Comparison of ENCODE assay signal across 8 mouse cellular contexts in genomic region chr5:151233400-151234031, GRCm38 (mm10). TPM values are rescaled to one million over a fixed set of nuclear protein-coding genes. Genes with fewer than 3 reads are reported as not detected.
DNase-seq lines count a peak whose midpoint lies in the region; ATAC-seq lines count a peak whose summit lies in the region.

Gene Stard13, minus strand, starts transcription at chr5:151233836.

- H3K4me3 ChIP-seq in megakaryocyte, embryonic 14.5 days (replicated peaks): peak within 1 kb of the TSS; percentile 87
- H3K4me3 ChIP-seq in embryonic facial prominence, embryonic 13.5 days: peak within 1 kb of the TSS; percentile 57
- H3K4me3 ChIP-seq in heart, embryonic 11.5 days (ENCODE audit: low read depth, low read length): peak within 1 kb of the TSS; percentile 60
- H3K4me3 ChIP-seq in kidney, embryonic 14.5 days (ENCODE audit: low read length): peak within 1 kb of the TSS; percentile 59
- peak within 1 kb of the TSS; percentile 49 for H3K4me3 ChIP-seq in liver, embryonic 12.5 days
- H3K4me3 ChIP-seq in neural tube, embryonic 11.5 days (ENCODE audit: low read depth, low read length): peak within 1 kb of the TSS; percentile 51

- H3K4me1 ChIP-seq in megakaryocyte, embryonic 14.5 days: peaks cover 8% of the 10 kb centered on the region; the same call in 1 of the 2 replicates
- peaks cover 12% of the 10 kb centered on the region for H3K4me1 ChIP-seq in embryonic facial prominence, embryonic 13.5 days
- no peaks in the 10 kb centered on the region; the same call in none of the 2 replicates for H3K4me1 ChIP-seq in heart, embryonic 11.5 days (ENCODE audit: control insufficient read depth, insufficient read depth, low read length)
- peaks cover 4% of the 10 kb centered on the region; the same call in 1 of the 2 replicates for H3K4me1 ChIP-seq in kidney, embryonic 14.5 days (ENCODE audit: control insufficient read depth, insufficient read depth, low read length)
- no peaks in the 10 kb centered on the region; the same call in 1 of the 2 replicates for H3K4me1 ChIP-seq in liver, embryonic 12.5 days
- H3K4me1 ChIP-seq in neural tube, embryonic 11.5 days (ENCODE audit: control insufficient read depth, insufficient read depth, low read length): 0 out of 2 replicates have a peak, but pooled peaks cover 2% of the 10 kb centered on the region

- peaks cover 24% of the 10 kb centered on the region for H3K27me3 ChIP-seq in megakaryocyte, embryonic 14.5 days (replicated peaks)
- H3K27me3 ChIP-seq in embryonic facial prominence, embryonic 13.5 days: peaks cover 22% of the 10 kb centered on the region
- peaks cover 10% of the 10 kb centered on the region; the same call in 1 of the 2 replicates for H3K27me3 ChIP-seq in heart, embryonic 11.5 days (ENCODE audit: control insufficient read depth, insufficient read depth, low read length)
- H3K27me3 ChIP-seq in kidney, embryonic 14.5 days (ENCODE audit: control insufficient read depth, insufficient read depth, low read length): no peaks in the 10 kb centered on the region
- peaks cover 33% of the 10 kb centered on the region for H3K27me3 ChIP-seq in liver, embryonic 12.5 days (replicated peaks)
- H3K27me3 ChIP-seq in neural tube, embryonic 11.5 days (ENCODE audit: control insufficient read depth, insufficient read depth, low read length): no peaks in the 10 kb centered on the region

- WGBS in embryonic facial prominence, embryonic 13.5 days: under 1% methylated on average over 49 of the region's 49 CpGs
- under 1% methylated on average over 48 of the region's 49 CpGs for WGBS in heart, embryonic 11.5 days (ENCODE audit: insufficient replicate concordance)
- under 1% methylated on average over 49 of the region's 49 CpGs for WGBS in kidney, embryonic 14.5 days
- WGBS in liver, embryonic 12.5 days (ENCODE audit: insufficient replicate concordance): under 1% methylated on average over 49 of the region's 49 CpGs
- under 1% methylated on average over 47 of the region's 49 CpGs for WGBS in neural tube, embryonic 11.5 days

- peaks cover 10% of the 10 kb centered on the region for H3K9me3 ChIP-seq in megakaryocyte, embryonic 14.5 days
- no peaks in the 10 kb centered on the region for H3K9me3 ChIP-seq in embryonic facial prominence, embryonic 13.5 days
- H3K9me3 ChIP-seq in heart, embryonic 11.5 days (replicated peaks; ENCODE audit: control insufficient read depth, low read length): no peaks in the 10 kb centered on the region
- no peaks in the 10 kb centered on the region for H3K9me3 ChIP-seq in kidney, embryonic 14.5 days (ENCODE audit: control insufficient read depth, low read length)
- no peaks in the 10 kb centered on the region for H3K9me3 ChIP-seq in liver, embryonic 12.5 days (replicated peaks)
- no peaks in the 10 kb centered on the region for H3K9me3 ChIP-seq in neural tube, embryonic 11.5 days (ENCODE audit: control insufficient read depth, low read length)

- DNase-seq in neural tube, embryonic 11.5 days (ENCODE audit: low spot score): peak; percentile 60
- DNase-seq in urinary bladder, postnatal 36 days (ENCODE audit: low spot score in 2 of 2): peak; percentile 23 to 48

- H3K36me3 ChIP-seq in megakaryocyte, embryonic 14.5 days (replicated peaks; ENCODE audit: low read length): no peaks in the 10 kb centered on the region
- no peaks in the 10 kb centered on the region for H3K36me3 ChIP-seq in embryonic facial prominence, embryonic 13.5 days
- H3K36me3 ChIP-seq in heart, embryonic 11.5 days (ENCODE audit: control insufficient read depth, insufficient read depth, low read length): no peaks in the 10 kb centered on the region
- no peaks in the 10 kb centered on the region for H3K36me3 ChIP-seq in kidney, embryonic 14.5 days (ENCODE audit: control insufficient read depth, insufficient read depth, low read length)
- no peaks in the 10 kb centered on the region for H3K36me3 ChIP-seq in liver, embryonic 12.5 days
- no peaks in the 10 kb centered on the region for H3K36me3 ChIP-seq in neural tube, embryonic 11.5 days (ENCODE audit: control insufficient read depth, insufficient read depth, low read length)

- peak within 1 kb of the TSS; percentile 79 for H3K9ac ChIP-seq in embryonic facial prominence, embryonic 13.5 days
- peak within 1 kb of the TSS; percentile 74 for H3K9ac ChIP-seq in heart, embryonic 11.5 days (ENCODE audit: low read depth, low read length)
- H3K9ac ChIP-seq in kidney, embryonic 14.5 days (ENCODE audit: low read depth, low read length): peak within 1 kb of the TSS; percentile 69
- peak within 1 kb of the TSS; percentile 39; the same call in 1 of the 2 replicates for H3K9ac ChIP-seq in liver, embryonic 12.5 days
- H3K9ac ChIP-seq in neural tube, embryonic 11.5 days (ENCODE audit: low read length): peak within 1 kb of the TSS; percentile 70

- H3K27ac ChIP-seq in embryonic facial prominence, embryonic 13.5 days: no peak within 1 kb of the TSS
- no peak within 1 kb of the TSS for H3K27ac ChIP-seq in heart, embryonic 11.5 days (ENCODE audit: low read depth, low read length)
- no peak within 1 kb of the TSS for H3K27ac ChIP-seq in kidney, embryonic 14.5 days (ENCODE audit: low read depth, low read length)
- H3K27ac ChIP-seq in liver, embryonic 12.5 days: no peak within 1 kb of the TSS
- no peak within 1 kb of the TSS for H3K27ac ChIP-seq in neural tube, embryonic 11.5 days (ENCODE audit: low read depth, low read length)

- H3K4me2 ChIP-seq in embryonic facial prominence, embryonic 13.5 days: peak within 1 kb of the TSS; percentile 93
- H3K4me2 ChIP-seq in heart, embryonic 11.5 days: peak within 1 kb of the TSS; percentile 96
- H3K4me2 ChIP-seq in kidney, embryonic 14.5 days (replicated peaks; ENCODE audit: low read depth, low read length): peak within 1 kb of the TSS; percentile 98
- H3K4me2 ChIP-seq in liver, embryonic 12.5 days: peak within 1 kb of the TSS; percentile 72
- H3K4me2 ChIP-seq in neural tube, embryonic 11.5 days (ENCODE audit: low read depth): peak within 1 kb of the TSS; percentile 91

- no peak for ATAC-seq in megakaryocyte, adult 5-6 weeks (ENCODE audit: poor library complexity, severe bottlenecking)
- peak; percentile 64 for ATAC-seq in embryonic facial prominence, embryonic 13.5 days (ENCODE audit: insufficient number of reproducible peaks, insufficient read depth, low FRiP score, low TSS enrichment, low read depth)
- ATAC-seq in heart, embryonic 11.5 days (replicated peaks; ENCODE audit: insufficient number of reproducible peaks, low FRiP score, low TSS enrichment): peak; percentile 67
- peak; percentile 89 for ATAC-seq in kidney, embryonic 14.5 days (ENCODE audit: low FRiP score, low TSS enrichment)
- peak; percentile 59 for ATAC-seq in liver, embryonic 12.5 days
- ATAC-seq in neural tube, embryonic 11.5 days (ENCODE audit: insufficient read depth, low FRiP score, low TSS enrichment): peak; percentile 78

RNA-seq across cellular contexts. Expression of gene Stard13, which starts in this region (rescaled TPM):
- 0.04 TPM in 1 of 2 replicates, not detected in the other for polyA plus RNA-seq in megakaryocyte, embryonic 14.5 days (2012; ENCODE audit: insufficient read depth, low replicate concordance)
- not detected in 2 replicates for total RNA-seq in megakaryocyte, adult 5-6 weeks (2015)
- total RNA-seq in megakaryocyte, adult 5-6 weeks (2017): 0.07 TPM in 1 of 2 replicates, not detected in the other
- 6.4 and 8.8 TPM in 2 replicates for polyA plus RNA-seq in embryonic facial prominence, embryonic 13.5 days (2015; fragmentation: Nextera tagmentation; extraction: Ambion mirVana)
- polyA plus RNA-seq in heart, embryonic 11.5 days (2014; fragmentation: Nextera tagmentation; extraction: Ambion mirVana): 1.4 and 3.0 TPM in 2 replicates
- 6.1 and 7.4 TPM in 2 replicates for polyA plus RNA-seq in kidney, embryonic 14.5 days (2014; fragmentation: Nextera tagmentation; extraction: Ambion mirVana)
- polyA plus RNA-seq in liver, embryonic 12.5 days (2016; fragmentation: Nextera tagmentation; extraction: Ambion mirVana): 1.3 and 1.7 TPM in 2 replicates
- polyA plus RNA-seq in neural tube, embryonic 11.5 days (2014; fragmentation: Nextera tagmentation; extraction: Ambion mirVana): 7.5 TPM in 2 replicates
